Mouse (Mus musculus) kidney, adult 9 months (tissue): ENCODE results near the gene Ptk7.
A peak's percentile ranks its signal among the peaks of the same experiment; 100 is the strongest.

ENCODE experiments used
- DNase-seq: peaks from one replicate; pipeline ENCODE4 v3.0.0; 2022

The Ptk7 gene

GRCm38 (mm10) chr17:46644152-46644805 is 15.0 kb upstream of the Ptk7 start:
- DNase-seq, result no peak

GRCm38 (mm10) chr17:46642060-46642459 is 12.8 kb upstream of the Ptk7 start:
- DNase-seq, result no peak

- DNase-seq, result no peak
Observed at GRCm38 (mm10) chr17:46639929-46640328, 10.6 kb upstream of the Ptk7 start.

GRCm38 (mm10) chr17:46636831-46637523 is 7.7 kb upstream of the Ptk7 start:
- DNase-seq, result peak; percentile 85

- DNase-seq, result peak; percentile 54
Observed at GRCm38 (mm10) chr17:46629685-46630441, 559 bp upstream of the Ptk7 start.

- DNase-seq, result no peak
Observed at GRCm38 (mm10) chr17:46628471-46628790, 873 bp downstream of the Ptk7 start.

GRCm38 (mm10) chr17:46627409-46627808 is 1.9 kb downstream of the Ptk7 start:
- DNase-seq, result no peak

GRCm38 (mm10) chr17:46624598-46624997 is 4.7 kb downstream of the Ptk7 start:
- no peak for DNase-seq

- DNase-seq, result no peak
Observed at GRCm38 (mm10) chr17:46623819-46624557, 5.3 kb downstream of the Ptk7 start.

GRCm38 (mm10) chr17:46622269-46622668 is 7.0 kb downstream of the Ptk7 start:
- no peak for DNase-seq

- no peak for DNase-seq
Observed at GRCm38 (mm10) chr17:46621324-46621723, 8.0 kb downstream of the Ptk7 start.

- no peak for DNase-seq
Observed at GRCm38 (mm10) chr17:46619683-46620357, 9.5 kb downstream of the Ptk7 start.

- no peak for DNase-seq
Observed at GRCm38 (mm10) chr17:46618769-46619682, 10.3 kb downstream of the Ptk7 start.

GRCm38 (mm10) chr17:46618394-46618768 is 10.9 kb downstream of the Ptk7 start:
- DNase-seq, result no peak

- DNase-seq, result no peak
Observed at GRCm38 (mm10) chr17:46617799-46618198, 11.5 kb downstream of the Ptk7 start.

- DNase-seq, result no peak
Observed at GRCm38 (mm10) chr17:46613229-46613628, 16.1 kb downstream of the Ptk7 start.

GRCm38 (mm10) chr17:46612820-46613219 is 16.5 kb downstream of the Ptk7 start:
- peak; percentile 53 for DNase-seq

- no peak for DNase-seq
Observed at GRCm38 (mm10) chr17:46612189-46612588, 17.1 kb downstream of the Ptk7 start.

- no peak for DNase-seq
Observed at GRCm38 (mm10) chr17:46611316-46611715, 18.0 kb downstream of the Ptk7 start.

GRCm38 (mm10) chr17:46609721-46610514 is 19.4 kb downstream of the Ptk7 start:
- peak; percentile 49 for DNase-seq

GRCm38 (mm10) chr17:46605987-46606386 is 23.3 kb downstream of the Ptk7 start:
- DNase-seq, result no peak
